Mouse (Mus musculus) layer of hippocampus, adult 8-10 months (tissue): ENCODE results near the gene Zfp94. TPM values are rescaled to one million over a fixed set of nuclear protein-coding genes. Genes with fewer than 3 reads are reported as not detected.
A peak's percentile ranks its signal among the peaks of the same experiment; 100 is the strongest.

ENCODE experiments used
- DNase-seq, 2 experiments: peaks; one replicate each; pipeline ENCODE4 v3.0.0; 2022; ENCODE audit warnings: low spot score in 2 of 2
- total RNA-seq, 4 experiments: library from RNA; stranded (reverse); gene quantifications; 2 replicates each; pipeline ENCODE4 v1.2.4; 2022

The Zfp94 gene
- total RNA-seq, 4 experiments from 2014 or later: 14.4 to 18.3 (median 15.6) TPM

DNA sequence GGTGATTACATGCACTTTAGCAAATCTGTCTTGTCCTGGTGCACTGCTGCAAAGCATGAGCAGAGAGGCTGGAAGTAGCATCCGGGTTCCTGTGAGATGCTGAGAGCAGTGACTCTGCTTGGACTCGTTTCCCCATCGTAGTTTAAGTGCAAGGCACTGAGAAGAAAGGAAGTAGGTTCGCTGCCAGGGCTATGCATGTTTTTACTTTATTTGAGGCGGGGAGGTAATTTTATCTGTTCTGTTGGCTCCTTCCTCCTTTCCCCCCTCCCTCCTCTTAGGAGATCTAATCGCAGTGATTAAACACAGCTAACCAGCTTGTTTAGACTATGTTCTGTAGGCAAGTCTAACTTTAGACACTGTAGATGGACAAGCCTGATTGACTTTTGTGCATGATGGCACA lies 2.5 kb upstream of the Zfp94 start:
- no peak for DNase-seq

DNA sequence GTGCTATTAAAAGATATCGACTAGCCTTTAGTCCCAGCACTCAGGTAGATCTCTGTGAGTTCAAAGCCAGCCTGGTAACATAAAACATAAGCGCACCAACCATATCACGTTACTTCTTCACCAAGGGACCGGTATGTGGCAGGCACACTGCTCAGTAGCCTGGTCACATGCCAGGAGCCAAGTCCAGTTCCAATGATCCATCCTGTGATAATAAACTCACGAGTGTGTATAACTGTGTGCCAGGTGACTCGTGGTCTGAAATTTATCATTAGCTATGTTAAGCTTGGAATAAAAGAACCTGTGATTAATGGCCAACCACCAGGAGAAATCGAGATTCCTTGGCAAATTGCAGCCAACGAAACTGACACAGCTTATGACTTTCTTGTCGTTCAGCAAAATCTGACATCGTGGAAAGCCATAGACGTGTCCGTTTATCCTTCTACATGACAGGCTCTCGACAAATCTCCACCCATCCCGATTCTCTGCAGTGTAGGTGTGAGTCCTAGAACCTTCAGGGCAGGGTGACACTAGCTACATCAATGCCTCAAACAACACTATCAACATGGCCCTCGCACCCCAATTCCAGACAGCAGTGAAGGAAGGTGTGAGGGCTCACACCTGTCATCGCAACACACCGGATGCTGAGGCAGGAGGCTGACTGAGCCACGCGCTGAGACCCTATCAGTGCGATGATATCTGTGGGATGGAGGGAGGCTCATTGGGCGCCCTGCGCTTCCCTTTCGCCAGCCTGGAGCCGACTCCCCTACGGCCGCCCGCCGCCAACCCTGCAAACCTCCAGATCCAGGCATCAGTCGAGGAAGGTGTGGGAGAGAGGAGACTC lies 520 bp downstream of the Zfp94 start:
- DNase-seq: no peak

DNA sequence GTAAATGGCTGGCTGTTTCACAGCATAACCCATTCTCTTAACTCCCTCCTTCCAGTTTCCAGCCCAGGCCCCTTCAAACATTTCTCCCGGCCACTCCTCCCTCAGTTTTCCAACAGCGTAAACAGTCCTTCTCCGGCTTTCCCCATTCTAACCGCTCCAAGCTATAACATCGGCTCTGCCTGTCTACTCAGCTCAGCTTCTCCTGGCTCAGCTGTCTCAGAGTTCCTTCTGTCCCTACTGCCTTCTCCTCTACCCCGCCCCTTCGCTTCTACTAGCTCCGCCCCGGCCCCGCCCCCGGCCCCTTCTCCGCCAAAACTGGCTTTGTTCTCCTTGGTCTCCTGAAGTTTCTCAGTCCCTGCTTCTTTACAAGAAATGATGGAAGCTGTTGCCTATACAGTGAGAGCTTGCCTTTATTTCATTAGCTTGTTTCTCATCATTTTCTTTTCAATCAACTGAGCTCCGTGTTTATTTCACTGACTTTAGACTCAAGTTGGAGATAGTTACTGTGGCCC lies 15.6 kb downstream of the Zfp94 start, which contains the start of gene Zfp61:
Gene Zfp61 (minus strand): TSS at position 462 of the 512 bp plus-strand sequence.
- no peak for DNase-seq

DNA sequence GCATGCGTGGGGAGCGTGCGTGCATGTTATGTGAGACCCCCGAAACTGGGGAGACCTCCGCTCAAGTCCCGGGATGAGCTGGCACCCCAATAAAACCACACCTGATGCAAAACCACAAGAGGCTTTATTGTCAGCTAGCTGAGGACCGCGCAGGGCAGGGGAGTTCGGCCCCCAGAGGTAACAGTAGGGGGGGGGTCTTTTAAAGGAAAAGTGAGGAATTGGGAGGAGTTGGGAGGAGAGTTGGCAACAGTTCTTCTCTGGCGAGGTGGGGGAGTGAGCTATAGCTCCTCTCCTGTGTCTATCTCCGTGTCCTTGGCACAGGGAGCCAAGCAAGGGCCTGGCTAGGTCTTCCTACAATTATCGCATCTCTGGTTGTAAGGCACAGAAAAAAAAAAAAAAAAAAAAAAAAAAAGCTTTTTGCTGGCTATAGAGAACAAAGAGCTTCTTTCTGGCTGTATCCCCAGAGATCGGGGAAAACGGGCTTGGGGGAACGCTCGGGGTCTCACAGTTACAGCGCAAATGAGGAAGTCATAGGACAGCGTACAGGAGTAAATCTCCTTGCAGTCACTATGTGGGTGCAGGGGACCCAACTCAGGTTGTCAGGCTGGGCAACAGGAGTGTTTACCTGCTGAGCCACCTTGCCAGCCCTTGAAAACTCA lies 16.5 kb downstream of the Zfp94 start:
- DNase-seq: no peak

DNA sequence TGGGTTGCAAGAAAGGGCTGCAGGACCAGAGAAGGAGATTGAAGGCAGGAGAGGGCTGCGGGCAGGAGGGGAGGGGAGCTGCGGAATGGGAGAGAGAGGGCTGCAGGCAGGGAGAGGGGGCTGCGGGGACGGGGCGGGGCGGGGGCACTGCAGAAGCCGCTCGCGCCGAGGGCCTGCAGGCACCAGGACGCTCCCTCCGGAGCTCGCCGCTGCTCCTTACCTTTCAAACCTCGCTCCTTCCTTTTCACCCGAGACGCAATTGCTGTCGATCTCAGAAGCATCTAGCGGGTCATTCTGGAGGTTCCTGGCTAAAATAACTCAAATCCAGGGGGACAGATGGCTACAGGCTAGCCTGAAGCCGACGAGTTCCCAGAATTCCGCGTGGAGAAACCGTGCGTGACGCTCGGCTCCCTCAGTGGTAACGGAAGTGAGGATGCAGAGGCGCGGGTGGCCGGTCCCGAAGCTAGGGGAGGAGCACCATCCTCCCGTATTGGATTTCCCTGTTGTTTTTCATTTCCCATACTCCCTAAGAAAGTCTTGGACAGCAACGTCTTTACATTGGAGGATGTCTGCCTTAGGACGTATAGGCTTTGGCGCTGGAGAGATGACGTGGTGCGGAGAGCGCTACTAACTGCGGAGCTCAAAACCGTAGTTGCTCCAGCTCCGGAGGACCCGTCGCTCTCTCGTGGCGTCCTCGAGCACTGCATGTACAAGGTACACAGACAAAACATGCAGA lies 17.3 kb downstream of the Zfp94 start:
- peak; percentile 87 to 89 for DNase-seq

DNA sequence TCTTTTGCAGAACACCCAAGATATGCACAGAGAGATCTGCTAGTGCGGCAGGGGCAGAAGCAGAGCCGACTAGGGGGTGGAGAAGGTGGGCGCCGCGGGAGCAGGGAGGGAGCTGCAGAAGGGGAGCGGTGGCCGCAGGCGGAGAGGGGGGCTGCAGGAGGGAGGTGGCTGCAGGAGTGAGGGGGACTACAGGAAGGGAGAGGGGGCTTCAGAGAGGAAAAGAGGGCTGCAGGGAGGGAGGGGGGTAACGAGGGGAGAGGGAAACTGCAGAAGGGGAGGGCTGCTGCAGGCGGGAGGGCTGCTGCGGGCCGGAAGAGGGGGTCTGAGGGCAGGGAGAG lies 17.9 kb downstream of the Zfp94 start:
- no peak for DNase-seq

DNA sequence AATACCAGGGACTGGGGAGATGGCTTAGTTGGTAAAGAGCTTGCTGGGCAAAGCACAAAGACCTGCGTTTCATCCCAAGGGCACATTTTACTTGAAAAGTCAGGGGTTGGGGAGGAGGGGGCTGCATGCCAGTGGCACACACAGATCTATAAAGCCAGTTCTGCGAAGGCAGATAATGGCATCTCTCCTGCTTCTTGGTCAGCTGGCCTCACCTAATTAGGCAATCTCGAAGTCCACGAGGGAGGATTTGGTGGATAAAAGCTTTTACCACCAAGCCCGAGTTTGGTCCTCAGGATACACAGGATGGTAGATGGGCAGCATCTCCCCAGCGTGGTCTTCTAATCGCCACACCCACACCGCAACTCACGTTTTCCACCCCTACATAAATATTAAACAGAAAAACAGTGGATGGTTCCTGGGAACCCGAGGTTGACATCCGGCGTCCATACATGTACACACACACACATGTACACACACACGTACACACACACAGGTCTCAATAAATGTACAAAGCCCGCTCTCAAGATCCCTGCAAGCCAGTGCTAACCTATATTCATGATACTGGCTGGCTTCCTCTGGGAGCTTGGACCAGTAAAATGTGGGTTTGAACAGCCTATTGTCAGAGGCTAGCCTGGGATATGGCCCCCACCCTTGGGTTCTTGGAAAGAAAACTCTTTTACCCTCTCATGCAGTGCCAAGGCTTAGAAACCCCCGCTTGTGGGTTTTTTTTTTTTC lies 18.9 kb downstream of the Zfp94 start:
- no peak for DNase-seq

DNA sequence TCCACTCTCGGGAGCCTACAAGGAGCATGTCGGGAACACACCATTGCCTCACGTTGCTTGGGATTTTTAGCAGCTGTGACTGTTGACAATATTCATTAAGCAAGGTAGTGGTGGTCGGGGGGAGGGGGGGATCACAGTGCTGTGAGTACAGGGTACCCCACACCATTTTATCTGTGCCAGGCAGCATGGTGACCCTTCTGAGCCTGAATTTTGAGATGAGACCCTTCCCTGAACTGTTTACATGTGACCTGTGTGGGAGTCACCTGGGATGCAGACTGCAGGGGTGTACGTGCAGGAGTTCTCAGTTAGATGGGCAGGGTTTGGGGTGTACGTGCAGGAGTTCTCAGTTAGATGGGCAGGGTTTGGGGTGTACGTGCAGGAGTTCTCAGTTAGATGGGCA lies 20.1 kb downstream of the Zfp94 start:
- no peak for DNase-seq

DNA sequence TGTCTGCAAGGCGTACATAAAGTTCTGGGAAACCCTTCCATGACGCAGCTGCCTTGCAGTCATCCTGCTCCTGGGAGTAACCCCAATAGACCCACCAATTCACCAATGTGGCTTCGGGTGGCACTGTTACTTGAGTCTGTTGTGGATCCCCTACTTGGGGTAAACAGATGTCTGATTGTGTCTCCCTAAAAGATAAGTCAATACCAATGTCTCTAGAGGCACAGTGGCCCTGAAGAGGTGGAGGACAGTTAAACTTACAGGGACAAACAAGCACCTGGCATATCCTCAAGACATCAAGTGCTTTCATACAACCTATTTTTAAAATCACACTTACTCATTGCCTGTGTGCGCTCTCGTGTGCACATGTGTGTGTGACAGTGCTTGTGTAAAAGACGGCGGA lies 21.1 kb downstream of the Zfp94 start:
- DNase-seq: no peak

DNA sequence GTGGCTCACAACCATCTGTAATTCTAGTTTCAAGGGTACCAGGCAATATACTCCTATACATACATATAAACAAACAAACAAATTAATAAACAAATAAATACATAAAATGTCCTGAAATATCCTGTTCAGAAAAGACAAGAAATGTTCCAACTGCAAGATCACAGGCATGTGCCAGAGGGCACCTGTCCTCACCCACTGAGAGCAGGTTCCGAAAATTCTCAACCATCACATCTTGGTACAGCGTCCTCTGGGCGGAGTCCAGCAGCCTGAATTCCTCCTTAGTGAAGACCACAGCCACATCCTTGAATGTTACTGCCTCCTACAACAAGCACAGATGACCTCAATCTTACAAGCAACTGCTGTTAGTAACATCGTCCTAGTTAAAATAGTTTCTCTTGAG lies 21.7 kb downstream of the Zfp94 start:
- no peak for DNase-seq

DNA sequence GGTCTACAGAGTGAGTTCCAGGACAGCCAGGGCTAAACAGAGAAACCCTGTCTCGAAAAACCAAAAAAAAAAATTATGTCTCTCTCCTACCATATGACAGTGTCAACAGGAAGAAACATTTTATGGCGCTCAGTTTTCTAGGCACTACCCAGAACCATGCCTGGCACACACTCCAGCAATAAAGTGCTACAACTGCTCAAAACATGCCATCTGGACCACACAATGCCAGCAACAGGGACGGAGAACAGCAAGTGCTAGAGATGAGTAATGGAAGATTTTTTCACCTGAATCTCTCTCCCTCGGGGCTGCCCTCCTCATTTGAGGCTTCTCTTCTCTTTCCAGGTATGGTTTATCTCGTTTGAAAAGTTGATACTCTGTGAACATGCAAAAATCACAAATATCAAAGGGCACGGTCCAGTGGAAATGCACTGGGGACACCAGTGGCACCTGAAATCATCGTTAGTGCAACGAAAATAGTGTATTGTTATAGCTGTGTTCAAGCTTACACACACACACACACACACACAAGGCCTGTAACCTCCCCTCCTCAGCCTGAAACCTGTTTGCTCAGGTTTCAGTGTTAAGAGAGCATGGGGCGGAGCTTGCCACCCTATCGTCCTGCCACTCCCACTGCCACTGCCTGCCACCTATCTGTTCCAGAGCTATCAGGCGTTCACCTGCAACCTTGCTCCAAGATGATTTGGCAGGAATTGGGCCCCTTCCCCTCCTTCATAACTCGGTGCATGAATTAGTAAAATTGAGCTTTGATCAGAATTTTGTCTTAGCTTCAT lies 23.2 kb downstream of the Zfp94 start:
- no peak for DNase-seq

DNA sequence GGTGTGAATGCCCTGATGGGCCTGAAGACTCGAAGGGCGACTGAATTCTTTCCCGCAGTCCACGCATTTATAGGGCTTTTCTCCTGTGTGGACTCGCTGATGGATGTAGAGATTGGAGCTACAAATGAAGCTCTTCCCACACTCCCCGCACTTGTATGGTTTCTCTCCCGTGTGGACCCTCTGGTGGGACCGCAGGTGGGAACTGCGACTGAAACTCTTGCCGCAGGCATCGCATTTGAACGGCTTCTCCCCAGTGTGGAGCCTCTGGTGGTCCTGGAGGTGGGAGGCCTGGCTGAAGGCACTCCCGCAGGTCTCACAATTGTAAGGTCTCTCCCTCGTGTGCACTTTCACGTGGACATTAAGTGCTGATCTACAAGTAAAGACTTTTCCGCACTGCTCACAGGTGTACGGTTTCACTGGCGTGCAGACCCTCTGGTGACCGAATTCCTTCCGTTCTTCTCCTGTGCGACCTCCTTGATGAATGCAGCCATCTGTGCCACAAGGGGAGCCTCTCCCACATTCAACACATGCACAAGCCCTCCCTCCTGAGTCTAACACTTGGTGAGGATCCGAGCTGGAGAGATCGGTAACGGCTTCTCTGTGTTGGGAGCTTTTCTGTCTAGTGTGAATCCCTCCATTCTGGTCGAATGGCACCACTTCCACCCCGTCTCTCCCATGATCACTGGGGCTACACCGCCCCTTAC lies 24.9 kb downstream of the Zfp94 start:
- no peak for DNase-seq

DNA sequence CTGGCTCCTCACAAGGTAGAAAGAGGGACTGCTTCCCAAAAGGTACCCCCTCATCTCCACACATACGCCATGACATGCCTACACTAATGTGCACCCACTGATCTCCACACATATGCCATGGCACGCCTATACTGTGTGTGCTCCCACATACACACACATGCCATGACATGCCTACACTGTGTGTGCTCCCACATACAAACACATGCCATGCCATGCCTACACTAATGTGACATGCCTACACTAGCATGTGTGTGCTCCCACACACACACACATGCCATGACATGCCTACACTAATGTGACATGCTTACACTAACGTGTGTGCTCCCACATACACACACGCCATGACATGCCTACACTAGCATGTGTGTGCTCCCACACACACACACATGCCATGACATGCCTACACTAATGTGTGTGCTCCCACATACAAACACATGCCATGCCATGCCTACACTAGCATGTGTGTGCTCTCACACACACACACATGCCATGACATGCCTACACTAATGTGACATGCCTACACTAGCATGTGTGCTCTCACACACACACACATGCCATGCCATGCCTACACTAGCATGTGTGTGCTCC lies 26.3 kb downstream of the Zfp94 start:
- DNase-seq: no peak

DNA sequence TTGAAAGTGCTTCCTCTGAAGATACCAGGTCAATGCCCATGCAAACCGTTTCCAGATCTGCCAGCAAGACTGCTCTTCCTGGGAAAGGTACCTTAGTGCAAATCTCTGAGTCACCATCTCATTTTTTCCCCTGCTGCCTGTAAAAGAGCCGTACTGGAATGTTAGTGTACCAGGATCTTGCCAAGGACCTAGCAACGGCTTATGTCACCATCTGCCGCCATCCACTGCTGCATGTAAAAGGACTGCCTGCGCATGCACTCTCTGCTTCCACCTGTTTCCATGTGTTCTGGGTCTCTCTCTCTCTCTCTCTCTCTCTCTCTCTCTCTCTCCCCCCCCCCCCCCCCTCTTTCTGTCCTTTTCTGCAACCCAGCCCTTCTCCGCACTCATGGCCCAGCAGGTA lies 28.0 kb downstream of the Zfp94 start:
- peak in 1 of 2 experiments; percentile 49 for DNase-seq

DNA sequence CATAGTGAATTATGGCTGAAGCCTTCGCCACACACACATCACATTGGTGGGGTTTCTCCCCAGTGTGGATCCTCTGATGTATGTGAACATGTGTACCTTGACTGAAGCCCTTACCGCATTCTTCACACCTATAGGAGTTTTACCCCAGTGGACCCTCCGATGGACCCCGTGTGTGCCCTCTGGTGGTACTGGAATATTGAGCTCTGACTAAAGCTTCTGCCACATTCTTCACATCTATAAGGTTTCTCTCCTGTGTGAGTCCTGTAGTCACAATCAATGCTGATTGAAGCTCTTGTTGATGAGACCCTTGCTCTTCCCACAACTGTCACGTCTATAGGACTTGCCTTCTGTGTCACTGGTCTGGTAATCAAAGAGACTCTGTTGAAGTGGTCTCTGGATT lies 28.8 kb downstream of the Zfp94 start:
- DNase-seq: no peak

DNA sequence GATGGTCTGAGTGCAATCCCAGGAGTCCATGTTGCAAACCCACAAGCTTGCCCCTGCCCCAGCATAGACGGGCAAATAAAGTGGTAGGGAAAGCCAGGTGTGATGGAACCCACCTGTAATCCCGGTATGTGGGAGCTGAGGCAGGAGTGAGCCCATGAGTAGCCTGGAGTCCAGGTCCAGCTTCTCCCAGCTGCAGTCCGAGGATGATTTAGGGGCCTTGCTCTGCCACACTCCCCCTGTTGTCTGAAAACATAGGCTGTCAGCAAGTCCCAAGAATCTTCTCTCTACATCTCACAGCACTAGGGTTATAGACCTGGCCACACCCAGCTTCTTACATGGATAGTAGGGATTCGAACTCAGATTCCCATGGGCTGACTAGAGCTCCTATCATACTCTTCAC lies 29.6 kb downstream of the Zfp94 start:
- DNase-seq: no peak

DNA sequence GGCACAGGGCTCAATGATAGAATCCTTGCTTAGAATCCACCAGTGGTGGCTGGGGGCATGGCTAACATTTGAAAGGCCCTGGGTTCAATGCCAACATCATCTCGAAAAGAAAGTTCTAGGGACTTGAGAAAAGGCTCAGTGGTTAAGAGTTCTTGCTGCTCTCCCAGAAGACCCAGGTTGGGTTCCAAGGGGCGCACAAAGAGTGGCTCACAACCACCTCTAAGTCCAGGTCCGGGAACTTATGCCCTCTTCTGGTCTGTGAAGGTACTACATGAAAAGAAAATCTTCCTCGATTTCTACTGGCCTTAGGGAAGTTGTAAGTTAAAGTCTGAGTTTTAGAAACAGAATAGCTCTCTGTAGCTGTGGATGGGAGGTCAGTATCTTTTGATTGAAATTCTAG lies 30.4 kb downstream of the Zfp94 start:
- no peak for DNase-seq

DNA sequence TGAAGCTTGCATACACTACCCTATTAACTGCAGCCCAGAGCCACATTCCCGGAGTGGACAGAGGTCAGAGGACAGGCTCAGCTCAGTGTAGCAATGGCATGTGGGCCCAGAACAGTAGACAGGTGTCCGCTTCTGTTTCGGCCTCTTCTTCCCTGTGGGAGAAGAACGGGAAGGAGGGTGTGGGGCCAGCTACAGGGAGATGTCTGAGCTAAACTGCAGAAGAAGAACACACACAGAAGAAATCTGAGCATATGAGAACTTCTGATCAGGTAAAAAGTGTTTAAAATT lies 35.7 kb downstream of the Zfp94 start:
- no peak for DNase-seq

DNA sequence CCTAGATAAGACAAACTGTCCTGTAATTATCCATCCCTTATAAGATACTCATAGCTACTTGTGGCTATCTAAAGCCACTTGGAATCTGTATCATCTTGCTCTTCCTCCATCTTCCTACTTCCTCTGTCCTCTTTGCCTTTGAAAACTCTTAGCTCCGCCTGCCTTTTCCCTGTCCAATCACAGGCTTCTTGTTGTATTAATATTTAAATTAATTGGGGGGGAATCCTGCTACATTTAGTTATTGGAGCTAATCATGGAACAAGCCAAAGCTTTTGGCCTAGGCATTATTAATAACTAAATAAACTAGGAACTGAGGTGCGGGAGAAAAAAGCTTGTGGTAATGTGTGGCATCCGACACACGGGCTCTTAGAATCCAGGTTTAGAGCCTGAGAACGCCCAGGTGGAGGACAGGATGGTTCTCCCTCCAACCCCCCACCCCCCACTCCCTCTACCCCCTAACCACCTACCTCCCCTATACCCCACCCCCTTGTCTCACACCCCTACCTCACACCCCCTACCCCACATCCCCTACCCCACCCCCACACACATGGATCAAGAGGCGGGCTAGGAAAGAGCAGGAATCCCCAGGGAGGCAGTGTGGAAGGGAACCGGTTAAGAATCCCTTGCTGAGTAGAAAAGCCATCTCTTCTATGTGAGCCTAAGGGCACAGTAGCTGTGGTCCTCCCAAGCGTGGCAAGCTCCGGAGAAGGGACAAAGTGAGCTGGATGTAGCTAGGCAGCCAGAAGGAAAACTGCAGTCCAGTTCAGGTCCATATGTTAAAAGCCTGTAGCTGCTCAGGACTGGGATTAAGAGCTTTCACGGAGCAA lies 36.2 kb downstream of the Zfp94 start:
- no peak for DNase-seq
